Mouse (Mus musculus) neural tube, embryonic 10.5 days (tissue): ENCODE data around the gene Lgals2.
A peak's percentile ranks its signal among the peaks of the same experiment; 100 is the strongest.
"Not testable (repeated sequence)": the region's sequence is repeated elsewhere in the genome, so short reads cannot be mapped to it uniquely, and the experiment has no call there.

Source experiments
- DNase-seq: peaks from one replicate; pipeline ENCODE4 v3.0.0-alpha.2; 2017; ENCODE audit warnings: low spot score; ENCODE audit errors: extremely low spot score

Gene Lgals2

GRCm38 (mm10) chr15:78855303-78855965 lies at the start of gene Lgals2:
Gene Lgals2 (minus strand): TSS chr15:78855529.
- no peak for DNase-seq

GRCm38 (mm10) chr15:78903243-78903642 lies 47.9 kb upstream of the Lgals2 start:
- DNase-seq = peak; percentile 79

GRCm38 (mm10) chr15:78901422-78901789 lies 46.1 kb upstream of the Lgals2 start:
- DNase-seq = no peak

- peak; percentile 30 for DNase-seq
Measured at GRCm38 (mm10) chr15:78900585-78901421, 45.5 kb upstream of the Lgals2 start.

GRCm38 (mm10) chr15:78899740-78900584 lies 44.6 kb upstream of the Lgals2 start, which contains the start of gene Sh3bp1:
Gene Sh3bp1 (plus strand): TSS chr15:78899768.
- peak; percentile 70 for DNase-seq

- peak; percentile 32 for DNase-seq
Measured at GRCm38 (mm10) chr15:78899409-78899739, 44.0 kb upstream of the Lgals2 start, which contains the start of gene Gm49510. Gene Gm49510 (plus strand): TSS chr15:78899667.

GRCm38 (mm10) chr15:78898507-78899001 lies 43.2 kb upstream of the Lgals2 start:
- no peak for DNase-seq

- no peak for DNase-seq
Measured at GRCm38 (mm10) chr15:78897488-78897887, 42.2 kb upstream of the Lgals2 start.

GRCm38 (mm10) chr15:78896149-78896548 lies 40.8 kb upstream of the Lgals2 start:
- no peak for DNase-seq

GRCm38 (mm10) chr15:78895741-78896140 lies 40.4 kb upstream of the Lgals2 start:
- no peak for DNase-seq

GRCm38 (mm10) chr15:78894726-78895125 lies 39.4 kb upstream of the Lgals2 start:
- no peak for DNase-seq

GRCm38 (mm10) chr15:78892440-78892839 lies 37.1 kb upstream of the Lgals2 start:
- DNase-seq = no peak

GRCm38 (mm10) chr15:78889401-78889853 lies 34.1 kb upstream of the Lgals2 start:
- DNase-seq = no peak

- no peak for DNase-seq
Measured at GRCm38 (mm10) chr15:78881828-78882227, 26.5 kb upstream of the Lgals2 start.

GRCm38 (mm10) chr15:78880432-78880831 lies 25.1 kb upstream of the Lgals2 start:
- DNase-seq = no peak

- not testable (repeated sequence) for DNase-seq
Measured at GRCm38 (mm10) chr15:78878792-78879516, 23.6 kb upstream of the Lgals2 start.

- no peak for DNase-seq
Measured at GRCm38 (mm10) chr15:78877810-78878390, 22.6 kb upstream of the Lgals2 start.

- DNase-seq = peak; percentile 97
Measured at GRCm38 (mm10) chr15:78876991-78877809, 21.9 kb upstream of the Lgals2 start, which contains the start of gene Gga1. Gene Gga1 (plus strand): TSS chr15:78877190.

- peak; percentile 85 for DNase-seq
Measured at GRCm38 (mm10) chr15:78876258-78876696, 20.9 kb upstream of the Lgals2 start.
